Mouse (Mus musculus) heart, postnatal 4 days (tissue): Measurements from ENCODE around the gene B4galt1. TPM values are rescaled to one million over a fixed set of nuclear protein-coding genes. Genes with fewer than 3 reads are reported as not detected.

ENCODE experiments used
- DNase-seq: peaks from one replicate; pipeline ENCODE4 v3.0.0; 2021
- total RNA-seq, 2 experiments: library from RNA; stranded (reverse); gene quantifications; 2 replicates each; pipeline ENCODE4 v1.2.3; 2021

Gene B4galt1
- total RNA-seq, 2 experiments from 2014 or later = 92.2 to 93.6 TPM

- no peak for DNase-seq
Measured at GRCm38 (mm10) chr4:40870206-40870605, 16.4 kb upstream of the B4galt1 start.

GRCm38 (mm10) chr4:40868554-40869232, 14.9 kb upstream of the B4galt1 start:
- DNase-seq = peak; percentile 88

GRCm38 (mm10) chr4:40864361-40864760, 10.6 kb upstream of the B4galt1 start:
- DNase-seq = no peak

- no peak for DNase-seq
Measured at GRCm38 (mm10) chr4:40863340-40863739, 9.5 kb upstream of the B4galt1 start.

GRCm38 (mm10) chr4:40861131-40861530, 7.3 kb upstream of the B4galt1 start:
- DNase-seq = no peak

GRCm38 (mm10) chr4:40857824-40858346, 4.1 kb upstream of the B4galt1 start:
- no peak for DNase-seq

- no peak for DNase-seq
Measured at GRCm38 (mm10) chr4:40856571-40856970, 2.8 kb upstream of the B4galt1 start.

GRCm38 (mm10) chr4:40854387-40854933, 655 bp upstream of the B4galt1 start:
- no peak for DNase-seq

- peak; percentile 37 for DNase-seq
Measured at GRCm38 (mm10) chr4:40852861-40853564, 792 bp downstream of the B4galt1 start.

GRCm38 (mm10) chr4:40852249-40852781, 1.5 kb downstream of the B4galt1 start:
- DNase-seq = peak; percentile 73

- DNase-seq = no peak
Measured at GRCm38 (mm10) chr4:40851763-40852248, 2.0 kb downstream of the B4galt1 start.

GRCm38 (mm10) chr4:40851031-40851762, 2.6 kb downstream of the B4galt1 start:
- DNase-seq = no peak

- DNase-seq = peak; percentile 65
Measured at GRCm38 (mm10) chr4:40850582-40850981, 3.2 kb downstream of the B4galt1 start.

GRCm38 (mm10) chr4:40849518-40849917, 4.3 kb downstream of the B4galt1 start:
- DNase-seq = no peak

GRCm38 (mm10) chr4:40848246-40848645, 5.6 kb downstream of the B4galt1 start:
- DNase-seq = no peak

GRCm38 (mm10) chr4:40847160-40847559, 6.6 kb downstream of the B4galt1 start:
- no peak for DNase-seq

GRCm38 (mm10) chr4:40846143-40846931, 7.5 kb downstream of the B4galt1 start:
- DNase-seq = no peak

- peak; percentile 77 for DNase-seq
Measured at GRCm38 (mm10) chr4:40844811-40845751, 8.7 kb downstream of the B4galt1 start.

GRCm38 (mm10) chr4:40844251-40844721, 9.5 kb downstream of the B4galt1 start:
- peak; percentile 75 for DNase-seq

GRCm38 (mm10) chr4:40843726-40844125, 10.1 kb downstream of the B4galt1 start:
- DNase-seq = no peak
